Mouse (Mus musculus): ENCODE measurements around the gene Suz12. TPM values are rescaled to one million over a fixed set of nuclear protein-coding genes. Genes with fewer than 3 reads are reported as not detected.

Suz12 gene
- polyA plus RNA-seq (2014; fragmentation: Nextera tagmentation; extraction: Ambion mirVana): 32.4 and 36.5 TPM in 2 replicates

DNA sequence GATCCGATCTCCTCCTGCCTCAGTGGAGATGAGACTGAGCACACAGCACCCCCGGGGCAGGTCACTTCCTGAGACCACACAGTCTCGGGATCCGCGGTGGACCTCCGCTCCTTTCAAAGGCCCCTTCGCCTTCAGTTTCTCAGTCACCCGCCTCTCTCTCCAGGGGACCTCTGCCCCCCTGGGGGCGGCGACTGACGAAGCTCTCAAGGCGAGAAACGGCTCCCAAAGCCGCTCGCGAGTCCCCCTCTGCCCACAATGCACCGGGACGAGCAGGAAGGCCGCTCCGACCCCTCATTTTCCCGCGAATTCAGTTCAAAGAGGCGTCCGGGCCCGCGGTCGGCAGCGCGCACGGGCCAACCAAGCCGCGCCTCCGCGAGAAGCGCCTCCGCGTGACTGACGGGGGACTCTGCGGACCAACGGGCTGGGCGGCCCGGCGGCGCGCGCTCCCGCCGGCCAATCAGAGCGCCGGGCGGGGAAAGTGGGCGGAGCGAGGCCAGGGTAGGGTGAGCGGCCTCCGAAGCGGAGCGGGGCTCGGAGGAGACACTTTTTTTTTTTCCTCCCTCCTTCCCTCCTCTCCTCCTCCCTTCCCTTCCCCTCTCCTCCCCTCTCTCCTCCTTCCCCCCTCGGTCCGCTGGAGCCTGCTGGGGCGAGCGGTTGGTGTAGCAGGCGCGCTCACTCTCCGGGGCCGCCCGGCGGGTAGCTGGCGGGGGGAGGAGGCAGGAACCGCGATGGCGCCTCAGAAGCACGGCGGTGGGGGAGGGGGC lies at the start of gene Suz12:
Gene Suz12, plus strand, starts transcription at position 515 of the 764 bp plus-strand sequence.
- Histone ChIP-seq H3K4me1 (ENCODE audit: control insufficient read depth, insufficient read depth, low read length) (peaks cover 4% of the 10 kb centered on the region), H3K27me3 (ENCODE audit: control insufficient read depth, insufficient read depth, low read length) (no peaks in the 10 kb centered on the region), H3K9me3 (ENCODE audit: control insufficient read depth, low read length) (no peaks in the 10 kb centered on the region), H3K36me3 (ENCODE audit: control insufficient read depth, insufficient read depth, low read length) (peaks cover 15% of the 10 kb centered on the region), H3K4me2 (replicated peaks; ENCODE audit: low read depth, low read length) (peak within 1 kb of the TSS; percentile 45), H3K9ac (ENCODE audit: low read depth, low read length) (peak within 1 kb of the TSS; percentile 91), H3K27ac (ENCODE audit: low read depth, low read length) (peak within 1 kb of the TSS; percentile 100), H3K4me3 (ENCODE audit: low read length) (peak within 1 kb of the TSS; percentile 86)
- under 1% methylated on average over 72 of the region's 74 CpGs for WGBS
- peak; percentile 93 for ATAC-seq (ENCODE audit: low FRiP score, low TSS enrichment)

DNA sequence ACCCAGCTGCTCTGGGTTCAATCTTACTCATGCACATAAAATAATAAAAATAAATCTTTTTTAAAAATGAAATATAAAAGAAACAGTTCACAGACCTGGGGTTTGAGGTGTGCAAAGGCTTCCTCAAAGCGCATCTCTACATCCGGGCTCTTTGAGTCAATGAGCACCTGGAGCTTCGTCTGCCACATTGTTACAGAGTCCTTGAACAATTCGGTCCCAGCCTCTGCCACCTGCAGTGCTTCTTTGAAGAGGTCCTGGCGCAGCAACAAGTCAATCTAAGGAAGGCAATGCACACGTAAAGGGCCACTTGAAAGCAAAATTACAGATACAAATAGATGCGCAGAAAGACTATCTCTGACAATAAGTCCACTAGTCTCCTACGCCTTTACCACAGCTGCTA lies 49.8 kb upstream of the Suz12 start:
- ATAC-seq (ENCODE audit: low FRiP score, low TSS enrichment): no peak
- Histone ChIP-seq H3K4me3 (ENCODE audit: low read length) (no peak overlapping the region), H3K27ac (ENCODE audit: low read depth, low read length) (no peak overlapping the region), H3K9me3 (ENCODE audit: control insufficient read depth, low read length) (no peaks in the 10 kb centered on the region), H3K4me1 (ENCODE audit: control insufficient read depth, insufficient read depth, low read length) (no peaks in the 10 kb centered on the region), H3K4me2 (replicated peaks; ENCODE audit: low read depth, low read length) (no peak overlapping the region), H3K36me3 (ENCODE audit: control insufficient read depth, insufficient read depth, low read length) (peaks cover 84% of the 10 kb centered on the region), H3K9ac (ENCODE audit: low read depth, low read length) (no peak overlapping the region), H3K27me3 (ENCODE audit: control insufficient read depth, insufficient read depth, low read length) (no peaks in the 10 kb centered on the region)
- WGBS: 94% methylated on average over 8 of the region's 8 CpGs

DNA sequence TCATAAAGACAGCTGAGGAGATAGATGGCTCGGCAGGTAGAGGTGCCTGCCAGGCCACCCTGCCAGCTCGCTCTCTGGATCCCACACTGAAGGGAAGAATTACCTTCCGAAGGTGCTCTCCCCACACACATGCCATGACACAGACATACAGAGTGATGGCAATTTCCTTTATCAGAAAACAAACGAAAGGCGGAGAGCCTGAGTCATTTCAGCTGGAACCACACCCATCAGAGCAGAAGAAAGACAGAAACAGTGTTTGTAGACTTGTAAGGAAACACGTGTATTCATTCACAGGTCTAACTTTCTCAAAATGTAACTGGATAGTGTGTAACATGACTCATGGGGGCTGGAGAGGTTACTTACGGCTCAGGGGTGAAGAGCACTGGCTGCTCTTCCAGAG lies 49.3 kb upstream of the Suz12 start:
- no peak for ATAC-seq (ENCODE audit: low FRiP score, low TSS enrichment)
- no peaks in the 10 kb centered on the region for H3K9me3 ChIP-seq (ENCODE audit: control insufficient read depth, low read length)
- no peak overlapping the region for H3K4me2 ChIP-seq (replicated peaks; ENCODE audit: low read depth, low read length)
- no peak overlapping the region for H3K27ac ChIP-seq (ENCODE audit: low read depth, low read length)
- H3K9ac ChIP-seq (ENCODE audit: low read depth, low read length): no peak overlapping the region
- H3K4me3 ChIP-seq (ENCODE audit: low read length): no peak overlapping the region
- no peaks in the 10 kb centered on the region for H3K4me1 ChIP-seq (ENCODE audit: control insufficient read depth, insufficient read depth, low read length)
- H3K36me3 ChIP-seq (ENCODE audit: control insufficient read depth, insufficient read depth, low read length): peaks cover 87% of the 10 kb centered on the region
- H3K27me3 ChIP-seq (ENCODE audit: control insufficient read depth, insufficient read depth, low read length): no peaks in the 10 kb centered on the region
- WGBS: 82% methylated on average over 7 of the region's 7 CpGs

- 92% methylated on average over 3 of the region's 3 CpGs for WGBS
- peaks cover 87% of the 10 kb centered on the region for H3K36me3 ChIP-seq (ENCODE audit: control insufficient read depth, insufficient read depth, low read length)
- no peak overlapping the region for H3K9ac ChIP-seq (ENCODE audit: low read depth, low read length)
- H3K4me2 ChIP-seq (replicated peaks; ENCODE audit: low read depth, low read length): no peak overlapping the region
- no peak overlapping the region for H3K27ac ChIP-seq (ENCODE audit: low read depth, low read length)
- H3K27me3 ChIP-seq (ENCODE audit: control insufficient read depth, insufficient read depth, low read length): no peaks in the 10 kb centered on the region
- no peak for ATAC-seq (ENCODE audit: low FRiP score, low TSS enrichment)
- no peaks in the 10 kb centered on the region for H3K9me3 ChIP-seq (ENCODE audit: control insufficient read depth, low read length)
- no peak overlapping the region for H3K4me3 ChIP-seq (ENCODE audit: low read length)
- no peaks in the 10 kb centered on the region for H3K4me1 ChIP-seq (ENCODE audit: control insufficient read depth, insufficient read depth, low read length)
Measured at GRCm38 (mm10) chr11:79947265-79947664, 45.6 kb upstream of the Suz12 start.

DNA sequence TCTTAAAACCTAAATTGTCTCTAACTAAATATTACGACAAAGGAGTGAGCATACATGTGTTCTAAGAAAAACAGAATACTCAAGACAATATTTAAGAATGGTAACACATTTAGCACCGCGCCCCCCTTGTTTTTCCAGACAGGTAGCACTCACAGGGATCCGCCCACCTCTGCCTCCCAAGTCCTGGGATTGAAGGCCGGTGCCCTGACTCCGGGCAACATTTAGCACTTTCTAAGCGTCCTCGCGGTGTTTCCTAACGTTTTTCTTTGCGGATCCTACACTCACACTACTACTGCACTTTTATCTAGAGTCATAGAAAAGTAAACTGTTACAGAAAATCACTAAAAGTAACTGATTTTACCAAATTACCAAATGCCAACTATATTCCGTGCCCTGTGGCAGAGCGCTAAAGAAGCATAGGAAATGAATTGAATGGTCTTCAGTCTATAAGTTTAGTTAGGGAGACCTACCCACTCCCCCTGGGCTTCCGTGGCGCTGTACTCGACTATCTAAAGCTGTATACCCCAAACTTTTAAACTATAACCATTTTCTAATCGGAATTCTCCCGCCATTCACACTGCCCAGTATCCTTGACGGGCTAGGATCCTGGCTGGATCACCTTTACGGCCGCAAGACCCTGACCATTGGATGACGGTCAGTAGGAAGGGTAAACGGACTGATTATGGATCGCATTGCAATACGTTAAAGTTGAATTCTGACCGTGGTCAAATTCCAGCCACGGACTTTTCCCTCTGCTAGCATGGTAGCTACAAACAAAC lies 31.4 kb upstream of the Suz12 start:
- 5% methylated on average over 27 of the region's 27 CpGs for WGBS
- H3K9me3 ChIP-seq (ENCODE audit: control insufficient read depth, low read length): no peaks in the 10 kb centered on the region
- 0 out of 2 replicates have a peak, but pooled peaks cover 5% of the 10 kb centered on the region for H3K4me1 ChIP-seq (ENCODE audit: control insufficient read depth, insufficient read depth, low read length)
- peak overlapping the region; percentile 66 for H3K9ac ChIP-seq (ENCODE audit: low read depth, low read length)
- H3K27me3 ChIP-seq (ENCODE audit: control insufficient read depth, insufficient read depth, low read length): no peaks in the 10 kb centered on the region
- peak overlapping the region; percentile 65 for H3K4me3 ChIP-seq (ENCODE audit: low read length)
- peak; percentile 34; the same call in 1 of the 2 replicates for ATAC-seq (ENCODE audit: low FRiP score, low TSS enrichment)
- H3K36me3 ChIP-seq (ENCODE audit: control insufficient read depth, insufficient read depth, low read length): peaks cover 26% of the 10 kb centered on the region
- peak overlapping the region; percentile 52 for H3K4me2 ChIP-seq (replicated peaks; ENCODE audit: low read depth, low read length)
- H3K27ac ChIP-seq (ENCODE audit: low read depth, low read length): peak overlapping the region; percentile 59

GRCm38 (mm10) chr11:79962125-79962876 lies 30.6 kb upstream of the Suz12 start, which contains the start of gene Utp6:
Gene Utp6 (minus strand): TSS chr11:79962390.
- peak within 1 kb of the TSS; percentile 59 for H3K27ac ChIP-seq (ENCODE audit: low read depth, low read length)
- H3K27me3 ChIP-seq (ENCODE audit: control insufficient read depth, insufficient read depth, low read length): no peaks in the 10 kb centered on the region
- H3K36me3 ChIP-seq (ENCODE audit: control insufficient read depth, insufficient read depth, low read length): peaks cover 19% of the 10 kb centered on the region
- 0 out of 2 replicates have a peak, but pooled peaks cover 5% of the 10 kb centered on the region for H3K4me1 ChIP-seq (ENCODE audit: control insufficient read depth, insufficient read depth, low read length)
- peak within 1 kb of the TSS; percentile 66 for H3K9ac ChIP-seq (ENCODE audit: low read depth, low read length)
- H3K4me2 ChIP-seq (replicated peaks; ENCODE audit: low read depth, low read length): peak within 1 kb of the TSS; percentile 55
- peak within 1 kb of the TSS; percentile 65 for H3K4me3 ChIP-seq (ENCODE audit: low read length)
- H3K9me3 ChIP-seq (ENCODE audit: control insufficient read depth, low read length): no peaks in the 10 kb centered on the region
- peak; percentile 96 for ATAC-seq (ENCODE audit: low FRiP score, low TSS enrichment)
- WGBS: under 1% methylated on average over 46 of the region's 46 CpGs

GRCm38 (mm10) chr11:79962877-79963183 lies 30.1 kb upstream of the Suz12 start:
- Histone ChIP-seq H3K27ac (ENCODE audit: low read depth, low read length) (no peak overlapping the region), H3K36me3 (ENCODE audit: control insufficient read depth, insufficient read depth, low read length) (peaks cover 14% of the 10 kb centered on the region), H3K27me3 (ENCODE audit: control insufficient read depth, insufficient read depth, low read length) (no peaks in the 10 kb centered on the region), H3K4me2 (replicated peaks; ENCODE audit: low read depth, low read length) (peak overlapping the region; percentile 55), H3K9ac (ENCODE audit: low read depth, low read length) (peak overlapping the region; percentile 25; the same call in 1 of the 2 replicates), H3K9me3 (ENCODE audit: control insufficient read depth, low read length) (no peaks in the 10 kb centered on the region), H3K4me3 (ENCODE audit: low read length) (peak overlapping the region; percentile 65), H3K4me1 (ENCODE audit: control insufficient read depth, insufficient read depth, low read length) (0 out of 2 replicates have a peak, but pooled peaks cover 5% of the 10 kb centered on the region)
- WGBS: 6% methylated on average over 9 of the region's 9 CpGs
- no peak for ATAC-seq (ENCODE audit: low FRiP score, low TSS enrichment)

DNA sequence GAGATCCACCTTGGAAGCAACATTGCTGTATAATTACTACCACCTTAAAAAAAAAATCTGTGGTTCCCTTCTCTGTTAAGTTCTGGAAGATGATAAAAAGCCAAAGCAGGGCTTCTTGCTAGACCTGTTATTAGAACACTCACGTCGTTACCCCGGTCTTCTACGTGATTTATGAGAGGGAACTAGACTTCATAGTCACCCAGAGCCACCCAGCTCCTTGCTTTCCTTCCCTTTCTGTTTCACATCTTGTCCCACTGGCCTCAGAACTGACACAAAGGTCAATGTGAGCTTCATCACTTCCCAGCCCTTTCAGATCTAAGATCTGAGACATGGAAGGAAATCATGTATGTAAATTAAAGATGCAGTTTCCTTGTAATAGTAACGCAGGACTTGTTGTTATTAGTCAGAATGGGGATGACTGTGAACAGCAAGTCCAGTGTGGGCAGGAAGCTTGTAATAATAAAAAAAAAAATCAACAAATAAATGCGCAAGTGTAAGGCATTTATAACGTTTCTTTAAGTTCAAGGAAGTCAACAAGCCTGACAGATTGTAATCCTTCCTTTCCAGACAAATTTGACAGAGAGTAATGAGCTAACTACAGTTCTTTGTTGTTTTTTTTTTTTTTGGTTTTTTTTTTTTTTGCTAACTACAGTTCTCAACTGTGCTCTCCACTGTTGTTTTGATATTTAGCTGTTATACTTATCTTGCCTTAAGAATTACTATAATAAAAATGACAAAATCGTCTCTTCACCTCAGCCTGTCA lies 29.5 kb upstream of the Suz12 start:
- WGBS: 31% methylated on average over 8 of the region's 8 CpGs
- Histone ChIP-seq H3K27ac (ENCODE audit: low read depth, low read length) (no peak overlapping the region), H3K4me1 (ENCODE audit: control insufficient read depth, insufficient read depth, low read length) (0 out of 2 replicates have a peak, but pooled peaks cover 5% of the 10 kb centered on the region), H3K4me3 (ENCODE audit: low read length) (no peak overlapping the region; the same call in 1 of the 2 replicates), H3K9ac (ENCODE audit: low read depth, low read length) (no peak overlapping the region), H3K36me3 (ENCODE audit: control insufficient read depth, insufficient read depth, low read length) (peaks cover 9% of the 10 kb centered on the region), H3K9me3 (ENCODE audit: control insufficient read depth, low read length) (no peaks in the 10 kb centered on the region), H3K27me3 (ENCODE audit: control insufficient read depth, insufficient read depth, low read length) (no peaks in the 10 kb centered on the region), H3K4me2 (replicated peaks; ENCODE audit: low read depth, low read length) (peak overlapping the region; percentile 55)
- ATAC-seq (ENCODE audit: low FRiP score, low TSS enrichment): no peak

Measured in kidney, embryonic 14.5 days (tissue).